Mouse (Mus musculus) forebrain, embryonic 12.5 days (tissue): ENCODE data around the gene Gfpt2. TPM values are rescaled to one million over a fixed set of nuclear protein-coding genes. Genes with fewer than 3 reads are reported as not detected.

Source experiments
- ATAC-seq: fragments of 200-750 bp; cut with Nextera tagmentation; 2 replicates; pipeline ENCODE4 v1.8.0; 2017; ENCODE audit warnings: moderate TSS enrichment; ENCODE audit not compliant: low FRiP score
- H3K27ac ChIP-seq: fragments of 300-500 bp; sonication (generic); 2 replicates; pipeline ENCODE4 v1.5.1; 2016; ENCODE audit warnings: mild to moderate bottlenecking
- H3K27me3 ChIP-seq: fragments of 300-500 bp; sonication (generic); 2 replicates; pipeline ENCODE4 v1.6.1; 2016; ENCODE audit warnings: mild to moderate bottlenecking
- H3K36me3 ChIP-seq: fragments of 300-500 bp; sonication (generic); replicated peaks from 2 replicates; pipeline ENCODE4 v1.6.1; 2016; ENCODE audit warnings: mild to moderate bottlenecking
- H3K4me1 ChIP-seq: fragments of 300-500 bp; sonication (generic); 2 replicates; pipeline ENCODE4 v1.6.1; 2016
- H3K4me2 ChIP-seq: fragments of 300-500 bp; sonication (generic); 2 replicates; pipeline ENCODE4 v1.6.1; 2016; ENCODE audit warnings: mild to moderate bottlenecking, moderate library complexity
- H3K4me3 ChIP-seq: fragments of 300-500 bp; sonication (generic); replicated peaks from 2 replicates; pipeline ENCODE4 v1.5.1; 2016; ENCODE audit warnings: mild to moderate bottlenecking
- H3K9ac ChIP-seq: fragments of 300-500 bp; sonication (generic); 2 replicates; pipeline ENCODE4 v1.6.1; 2016; ENCODE audit warnings: mild to moderate bottlenecking
- H3K9me3 ChIP-seq: fragments of 300-500 bp; sonication (generic); 2 replicates; pipeline ENCODE4 v1.6.1; 2016
- WGBS: fragments of 180-500 bp; shearing (Covaris S2); methylation state at CpG from one replicate; pipeline ENCODE4 v1.1.7; 2016; 5-methylcytosine and 5-hydroxymethylcytosine counted together
- microRNA-seq: library from miRNA; unstranded; fragments of <30 nt; microRNA quantifications from one replicate; pipeline ENCODE4, GENCODE M21; 2017
- polyA plus RNA-seq: library from polyadenylated mRNA; unstranded; fragments of >200 nt; fragmentation: Nextera tagmentation; extraction: Ambion mirVana; gene quantifications from 2 replicates; pipeline ENCODE4 v1.2.1, GENCODE M21; 2016

Gfpt2 gene
- polyA plus RNA-seq, 1 experiment from 2014 or later, result 10.5 TPM

DNA sequence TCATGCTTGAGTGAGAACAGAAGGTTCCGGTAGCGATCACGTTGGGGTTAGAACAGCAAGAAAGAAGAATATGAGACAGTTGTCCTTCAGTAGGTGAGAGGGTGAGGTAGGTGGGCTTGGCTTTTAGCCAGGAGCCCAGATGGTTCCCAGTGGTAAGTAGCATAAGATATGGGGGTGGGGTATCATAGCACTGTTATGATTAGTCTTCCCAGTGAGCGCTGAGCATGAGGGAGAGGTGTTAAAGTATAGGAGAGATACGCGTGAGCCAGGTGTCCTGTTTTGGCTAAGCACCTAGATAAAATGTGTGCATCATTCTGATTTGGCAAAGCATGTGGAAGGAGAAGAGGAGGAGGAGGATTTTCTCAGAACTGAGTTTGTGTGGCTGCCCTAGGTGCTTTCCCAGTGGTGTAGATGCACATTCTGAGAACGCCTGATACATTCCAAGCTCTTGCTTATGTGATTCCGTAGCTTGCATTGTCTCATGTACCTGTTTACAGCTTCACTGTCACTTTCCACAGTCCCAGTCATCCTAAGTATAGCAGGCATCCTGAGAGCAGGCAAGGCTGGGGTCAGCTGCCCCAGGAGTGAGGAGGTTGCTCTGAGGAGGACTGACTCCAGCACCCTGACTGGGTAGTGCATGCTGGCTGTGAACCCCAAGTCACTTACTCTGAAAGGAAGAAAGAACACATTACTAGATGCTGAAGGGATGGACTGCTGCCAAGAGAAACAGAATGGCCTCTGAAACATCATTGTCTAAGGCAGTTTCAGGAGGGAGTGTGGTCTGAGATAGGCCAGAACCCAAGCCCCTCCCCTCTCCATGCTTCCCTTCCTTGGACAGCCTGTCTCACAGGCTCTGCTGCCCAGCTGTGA is 83.2 kb downstream of the Gfpt2 start:
- WGBS, result 88% methylated on average over 8 of the region's 8 CpGs
- Histone ChIP-seq H3K9ac (no peak overlapping the region), H3K4me1 (peaks cover 3% of the 10 kb centered on the region; the same call in 1 of the 2 replicates), H3K9me3 (no peaks in the 10 kb centered on the region), H3K36me3 (peaks cover 34% of the 10 kb centered on the region), H3K4me3 (no peak overlapping the region), H3K27ac (peak overlapping the region; percentile 57), H3K4me2 (no peak overlapping the region), H3K27me3 (no peaks in the 10 kb centered on the region)
- ATAC-seq, result no peak

- Histone ChIP-seq H3K27ac (no peak overlapping the region), H3K36me3 (peaks cover 34% of the 10 kb centered on the region), H3K9ac (no peak overlapping the region), H3K27me3 (no peaks in the 10 kb centered on the region), H3K4me3 (no peak overlapping the region), H3K9me3 (no peaks in the 10 kb centered on the region), H3K4me1 (peaks cover 3% of the 10 kb centered on the region; the same call in 1 of the 2 replicates), H3K4me2 (no peak overlapping the region)
- no peak for ATAC-seq
- WGBS, result 94% methylated on average over 3 of the region's 3 CpGs
Measured at GRCm38 (mm10) chr11:49879950-49880642, 86.1 kb downstream of the Gfpt2 start.

GRCm38 (mm10) chr11:49883394-49883793 is 89.4 kb downstream of the Gfpt2 start:
- H3K36me3 ChIP-seq, result peaks cover 33% of the 10 kb centered on the region
- ATAC-seq, result no peak

More at GRCm38 (mm10) chr11:49883394-49883793, 89.4 kb downstream of the Gfpt2 start:
- 96% methylated on average over 3 of the region's 3 CpGs for WGBS
- H3K4me2 ChIP-seq, result no peak overlapping the region
- H3K27me3 ChIP-seq, result no peaks in the 10 kb centered on the region
- no peak overlapping the region for H3K4me3 ChIP-seq
- H3K4me1 ChIP-seq, result no peaks in the 10 kb centered on the region
- H3K27ac ChIP-seq, result no peak overlapping the region
- H3K9ac ChIP-seq, result no peak overlapping the region
- H3K9me3 ChIP-seq, result no peaks in the 10 kb centered on the region

Small RNAs within 50 kb of the gene (microRNA-seq; reads per million reads assigned to microRNA genes)
- not detected for gene Gm23813

Other genes starting within 250 kb of the Gfpt2 start
- not detected in 2 replicates for gene Olfr1380, start 237.3 kb upstream of the Gfpt2 start, polyA plus RNA-seq
- gene Flt4, start 184.9 kb upstream of the Gfpt2 start, polyA plus RNA-seq, result 2.1 and 2.3 TPM in 2 replicates
- gene Scgb3a1, start 130.6 kb upstream of the Gfpt2 start, polyA plus RNA-seq, result not detected in 2 replicates
- 99.5 and 101 TPM in 2 replicates for gene Cnot6, start 81.5 kb upstream of the Gfpt2 start, polyA plus RNA-seq
- gene Mapk9, start 52.6 kb downstream of the Gfpt2 start, polyA plus RNA-seq, result 41.8 and 43.2 TPM in 2 replicates
- gene Rasgef1c, start 107.7 kb downstream of the Gfpt2 start, polyA plus RNA-seq, result 1.8 and 2.8 TPM in 2 replicates
- 82.6 and 87.5 TPM in 2 replicates for gene Rnf130, start 231.2 kb downstream of the Gfpt2 start, polyA plus RNA-seq